ENCODE assay signal across 8 mouse cellular contexts in genomic region chr9:101314036-101314435, GRCm38 (mm10).
DNase-seq lines count a peak whose midpoint lies in the region; ATAC-seq and TF ChIP-seq lines count a peak whose summit lies in the region.

No protein-coding gene starts in this region.

- TF ChIP-seq CTCF in left cerebral cortex, adult 2 months (IDR thresholded peaks at IDR 0.05), result peak; percentile 78

- H3K4me1 ChIP-seq in hindbrain, embryonic 10.5 days (replicated peaks), result no peaks in the 10 kb centered on the region
- no peaks in the 10 kb centered on the region for H3K4me1 ChIP-seq in hindbrain, embryonic 12.5 days
- no peaks in the 10 kb centered on the region for H3K4me1 ChIP-seq in ES-E14 (ENCODE audit: control insufficient read depth in 2 of 2, insufficient read depth in 2 of 2, low read length in 2 of 2, poor library complexity in 1 of 2)
- H3K4me1 ChIP-seq in midbrain, embryonic 16.5 days (ENCODE audit: control insufficient read depth, insufficient read depth, low read length), result peaks cover 10% of the 10 kb centered on the region

- 44% methylated on average over 4 of the region's 4 CpGs for WGBS in hindbrain, embryonic 10.5 days
- 46% methylated on average over 4 of the region's 4 CpGs for WGBS in hindbrain, embryonic 12.5 days
- WGBS in midbrain, embryonic 16.5 days, result 26% methylated on average over 4 of the region's 4 CpGs

- no peak for ATAC-seq in hindbrain, embryonic 12.5 days (ENCODE audit: low FRiP score)
- peak; percentile 75 for ATAC-seq in midbrain, embryonic 16.5 days
- ATAC-seq in inflammation-experienced regulatory T-cells, adult 6 months, result no peak

- DNase-seq in hindbrain, embryonic 10.5 days (ENCODE audit: low spot score), result peak; percentile 58
- DNase-seq in ES-E14 (ENCODE audit: low read depth, low spot score), result peak; percentile 50
- DNase-seq in cerebellum, adult 18-20 months, result peak; percentile 50 to 65
- DNase-seq in gastrocnemius, postnatal 10 days, result peak; percentile 70
- DNase-seq in left cerebral cortex, adult 2 months (ENCODE audit: extremely low spot score in 1 of 2, low spot score in 2 of 2), result peak; percentile 46 to 66

- H3K27me3 ChIP-seq in hindbrain, embryonic 10.5 days (ENCODE audit: insufficient read depth, poor library complexity, severe bottlenecking), result no peaks in the 10 kb centered on the region
- H3K27me3 ChIP-seq in hindbrain, embryonic 12.5 days, result no peaks in the 10 kb centered on the region
- H3K27me3 ChIP-seq in midbrain, embryonic 16.5 days (ENCODE audit: control insufficient read depth, insufficient read depth, low read depth, low read length), result no peaks in the 10 kb centered on the region

- H3K36me3 ChIP-seq in hindbrain, embryonic 10.5 days, result no peaks in the 10 kb centered on the region
- H3K36me3 ChIP-seq in hindbrain, embryonic 12.5 days, result no peaks in the 10 kb centered on the region
- no peaks in the 10 kb centered on the region for H3K36me3 ChIP-seq in ES-E14 (ENCODE audit: control insufficient read depth, insufficient read depth, low read length, poor library complexity, severe bottlenecking)
- no peaks in the 10 kb centered on the region for H3K36me3 ChIP-seq in midbrain, embryonic 16.5 days (ENCODE audit: control insufficient read depth, insufficient read depth, low read length)

- intact Hi-C loops in left cerebral cortex, adult 2 months (cut with DNase I), result loop anchor here (1.0 to 10.0 kb wide), 5 partner anchors 131 to 1231 kb away; partner anchors contain the start of gene Ephb1

- no peak overlapping the region for H3K4me2 ChIP-seq in hindbrain, embryonic 12.5 days (replicated peaks)
- no peak overlapping the region for H3K4me2 ChIP-seq in midbrain, embryonic 16.5 days (ENCODE audit: low read length)

- H3K4me3 ChIP-seq in hindbrain, embryonic 10.5 days, result no peak overlapping the region
- H3K4me3 ChIP-seq in hindbrain, embryonic 12.5 days, result no peak overlapping the region
- H3K4me3 ChIP-seq in ES-E14 (ENCODE audit: insufficient read depth in 1 of 2, low read depth in 1 of 2, low read length in 2 of 2, poor library complexity in 1 of 2, severe bottlenecking in 1 of 2), result no peak overlapping the region
- no peak overlapping the region for H3K4me3 ChIP-seq in left cerebral cortex, adult 2 months
- H3K4me3 ChIP-seq in midbrain, embryonic 16.5 days (ENCODE audit: low read depth, low read length), result no peak overlapping the region

- in situ Hi-C loops in ES-E14 (cut with MboI; ENCODE audit: low sequenced_read_pairs in 2 of 2, unreplicated experiment in 2 of 2), result loop anchor here (25.0 kb wide), 1 partner anchor 1048 kb away; the partner anchor contains the start of gene Ephb1 (in 2 of the 2)

- H3K9me3 ChIP-seq in hindbrain, embryonic 10.5 days, result no peaks in the 10 kb centered on the region
- H3K9me3 ChIP-seq in hindbrain, embryonic 12.5 days (replicated peaks), result no peaks in the 10 kb centered on the region
- H3K9me3 ChIP-seq in ES-E14 (ENCODE audit: control insufficient read depth, insufficient read depth, low read depth, low read length), result no peaks in the 10 kb centered on the region
- no peaks in the 10 kb centered on the region for H3K9me3 ChIP-seq in midbrain, embryonic 16.5 days (replicated peaks; ENCODE audit: control insufficient read depth, low read length, poor library complexity, severe bottlenecking)

- H3K9ac ChIP-seq in hindbrain, embryonic 12.5 days, result no peak overlapping the region
- no peak overlapping the region for H3K9ac ChIP-seq in ES-E14 (ENCODE audit: insufficient read depth, low read depth, low read length, poor library complexity, severe bottlenecking)
- no peak overlapping the region for H3K9ac ChIP-seq in midbrain, embryonic 16.5 days (ENCODE audit: low read depth, low read length)

- H3K27ac ChIP-seq in hindbrain, embryonic 10.5 days, result no peak overlapping the region
- no peak overlapping the region for H3K27ac ChIP-seq in hindbrain, embryonic 12.5 days
- no peak overlapping the region for H3K27ac ChIP-seq in ES-E14 (ENCODE audit: insufficient read depth, low read depth, low read length, poor library complexity, severe bottlenecking)
- H3K27ac ChIP-seq in left cerebral cortex, adult 2 months, result no peak overlapping the region
- peak overlapping the region; percentile 71 for H3K27ac ChIP-seq in midbrain, embryonic 16.5 days (ENCODE audit: low read length)

TF ChIP-seq in ES-E14, 5 proteins besides CTCF, POLR2A, EP300 and RAD21:
- TF ChIP-seq MAFK (IDR thresholded peaks at IDR 0.05; ENCODE audit: insufficient read depth, low read depth, low read length) (0 out of 2 replicates have a peak, but pooled peaks have one; percentile 21), ZNF384 (IDR thresholded peaks at IDR 0.05; ENCODE audit: low read depth, low read length) (peak; percentile 99), ZC3H11A (IDR thresholded peaks at IDR 0.05; ENCODE audit: borderline replicate concordance, low read depth, low read length) (peak; percentile 90), HCFC1 (IDR thresholded peaks at IDR 0.05; ENCODE audit: borderline replicate concordance, insufficient read depth, low read length) (no peak), CHD2 (IDR thresholded peaks at IDR 0.05; ENCODE audit: low read depth, low read length) (no peak)
TF ChIP-seq in ES-E14: peak in this region for 3.
